Mouse (Mus musculus) erythroid progenitor cell, adult 5-6 weeks (primary cell): ENCODE results near the gene Hint1. TPM values are rescaled to one million over a fixed set of nuclear protein-coding genes. Genes with fewer than 3 reads are reported as not detected.

ENCODE experiments used
- ATAC-seq: replicated peaks from 2 replicates; pipeline ENCODE4 v1.8.0; 2016; ENCODE audit warnings: moderate number of reproducible peaks, mild to moderate bottlenecking, moderate TSS enrichment, inconsistent platforms; ENCODE audit not compliant: poor library complexity, low FRiP score, severe bottlenecking
- total RNA-seq, 2 experiments: library from RNA; stranded (forward) in 1 of 2; stranded (reverse) in 1 of 2; fragments of 150-400 nt in 1 of 2; fragments of 186-747, 209-891 nt in 1 of 2; gene quantifications; 2 replicates each; pipeline versions ENCODE4 v1.2.3 to v1.2.4; 2015 to 2017; ENCODE audit warnings: low replicate concordance in 2 of 2

Gene Hint1
- total RNA-seq, 2 experiments from 2014 or later: 123 to 146 TPM

DNA sequence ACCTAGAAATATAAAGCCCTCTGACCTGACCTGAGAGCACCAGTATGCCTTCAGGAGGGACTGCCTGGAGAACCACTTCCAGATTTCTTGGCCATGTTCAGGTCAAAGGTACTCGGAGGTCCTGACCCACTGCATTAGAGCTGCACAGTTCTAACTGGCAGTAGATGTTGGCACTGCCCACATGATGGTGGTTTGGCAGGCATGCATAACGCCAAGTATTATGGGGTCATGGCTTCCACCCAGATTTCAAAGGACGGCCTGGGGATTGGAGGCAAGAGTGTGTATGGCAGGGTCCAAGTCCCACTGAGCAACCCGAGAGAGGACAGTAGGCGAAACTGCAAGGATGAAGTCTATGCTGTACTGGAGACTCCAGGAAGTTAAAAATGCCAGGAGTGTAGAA is 47.7 kb downstream of the Hint1 start:
- ATAC-seq: no peak

DNA sequence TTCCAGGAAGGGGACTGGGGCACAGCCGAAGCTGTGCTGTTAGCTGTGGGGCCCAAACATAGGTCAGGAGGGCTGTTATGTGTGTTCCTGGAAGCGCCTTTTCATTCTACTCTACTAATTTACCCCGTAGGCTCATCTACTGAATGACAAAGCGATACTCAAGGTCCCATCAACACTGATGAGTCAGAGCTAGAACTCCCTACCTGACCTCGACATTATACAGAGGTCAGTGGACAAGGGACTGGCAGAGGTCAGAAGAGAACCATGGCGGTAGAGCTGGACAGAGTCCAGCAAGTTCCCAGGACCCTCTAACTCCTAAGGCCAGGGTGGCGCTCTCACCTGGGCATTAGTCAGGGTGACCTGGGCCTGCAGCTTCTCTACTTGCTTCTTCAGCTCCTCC is 51.3 kb downstream of the Hint1 start:
- no peak for ATAC-seq

DNA sequence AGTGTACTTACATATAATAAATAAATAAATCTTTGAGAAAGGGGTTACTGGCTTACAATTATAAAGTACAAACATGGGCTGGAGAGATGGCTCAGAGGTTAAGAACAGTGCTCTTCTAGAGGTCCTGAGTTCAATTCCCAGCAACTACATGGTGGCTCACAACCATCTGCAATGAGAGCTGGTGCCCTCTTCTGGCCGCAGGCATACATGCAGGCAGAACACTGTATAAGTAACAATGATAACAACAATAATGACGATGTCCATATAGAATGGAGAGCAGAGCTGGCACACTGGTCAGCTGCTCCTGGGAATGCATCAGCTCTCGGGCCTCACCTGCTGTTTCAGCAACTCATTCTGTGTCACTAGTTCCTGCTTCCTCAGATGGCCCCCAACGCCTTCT is 52.1 kb downstream of the Hint1 start:
- ATAC-seq: no peak

Other genes starting within 250 kb of the Hint1 start
- 23.1 and 39.0 TPM in 2 replicates for gene Cdc42se2, start 78.7 kb upstream of the Hint1 start, total RNA-seq (2015; ENCODE audit: low replicate concordance)
- 12.5 and 17.8 TPM in 2 replicates for gene Cdc42se2, start 78.7 kb upstream of the Hint1 start, total RNA-seq (2017; ENCODE audit: low replicate concordance)
- gene Lyrm7, start 5.5 kb upstream of the Hint1 start, total RNA-seq (2015; ENCODE audit: low replicate concordance): 0.84 and 1.4 TPM in 2 replicates
- gene Lyrm7, start 5.5 kb upstream of the Hint1 start, total RNA-seq (2017; ENCODE audit: low replicate concordance): 1.2 and 1.4 TPM in 2 replicates
- 15.5 and 29.3 TPM in 2 replicates for gene Gpx3, start 36.1 kb downstream of the Hint1 start, total RNA-seq (2015; ENCODE audit: low replicate concordance)
- 0.30 and 2.4 TPM in 2 replicates for gene Gpx3, start 36.1 kb downstream of the Hint1 start, total RNA-seq (2017; ENCODE audit: low replicate concordance)
- 6.3 and 7.9 TPM in 2 replicates for gene Tnip1, start 96.5 kb downstream of the Hint1 start, total RNA-seq (2015; ENCODE audit: low replicate concordance)
- gene Tnip1, start 96.5 kb downstream of the Hint1 start, total RNA-seq (2017; ENCODE audit: low replicate concordance): 3.3 and 8.7 TPM in 2 replicates
- gene Anxa6, start 167.1 kb downstream of the Hint1 start, total RNA-seq (2015; ENCODE audit: low replicate concordance): 12.3 and 15.1 TPM in 2 replicates
- 14.6 and 16.3 TPM in 2 replicates for gene Anxa6, start 167.1 kb downstream of the Hint1 start, total RNA-seq (2017; ENCODE audit: low replicate concordance)
- gene Ccdc69, start 211.7 kb downstream of the Hint1 start, total RNA-seq (2015; ENCODE audit: low replicate concordance): 7.1 and 7.2 TPM in 2 replicates
- 1.5 and 2.1 TPM in 2 replicates for gene Ccdc69, start 211.7 kb downstream of the Hint1 start, total RNA-seq (2017; ENCODE audit: low replicate concordance)
- 26.4 and 26.7 TPM in 2 replicates for gene Gm2a, start 231.7 kb downstream of the Hint1 start, total RNA-seq (2015; ENCODE audit: low replicate concordance)
- gene Gm2a, start 231.7 kb downstream of the Hint1 start, total RNA-seq (2017; ENCODE audit: low replicate concordance): 10.9 and 13.8 TPM in 2 replicates